Mouse (Mus musculus) E14TG2a.4 (cell line): ENCODE results near the gene 4930562C15Rik.

Experiments
- H3K27me3 ChIP-seq: 2 replicates; pipeline ENCODE4 v1.6.1; 2014; ENCODE audit warnings: low read length, control low read depth; ENCODE audit not compliant: insufficient read depth
- H3K36me3 ChIP-seq: 2 replicates; pipeline ENCODE4 v1.6.1; 2014; ENCODE audit warnings: low read length, control low read depth; ENCODE audit not compliant: insufficient read depth
- H3K4me1 ChIP-seq: replicated peaks from 2 replicates; pipeline ENCODE4 v1.6.1; 2014; ENCODE audit warnings: low read depth, low read length, control low read depth
- H3K4me3 ChIP-seq: replicated peaks from 2 replicates; pipeline ENCODE4 v1.5.1; 2014; ENCODE audit warnings: mild to moderate bottlenecking, low read length
- H3K9me3 ChIP-seq: 2 replicates; pipeline ENCODE4 v1.6.1; 2014; ENCODE audit warnings: low read length, control low read depth
- CTCF ChIP-seq: conservative IDR thresholded peaks from 2 replicates; pipeline ENCODE4 v1.5.1; 2014; ENCODE audit warnings: low read length
- NANOG ChIP-seq: IDR thresholded peaks from 2 replicates; pipeline ENCODE4 v1.6.1; 2014; ENCODE audit warnings: borderline replicate concordance, low read length, mixed read lengths
- POU5F1 ChIP-seq: IDR thresholded peaks from 2 replicates; pipeline ENCODE4 v1.6.1; 2014; ENCODE audit warnings: low read length, borderline replicate concordance

4930562C15Rik gene

GRCm38 (mm10) chr16:4880136-4880825 is 45.1 kb downstream of the 4930562C15Rik start, which contains the start of gene Ubald1:
Gene Ubald1, minus strand, starts transcription at chr16:4880315.
- Histone ChIP-seq H3K9me3 (no peaks in the 10 kb centered on the region), H3K27me3 (no peaks in the 10 kb centered on the region), H3K36me3 (peaks cover 39% of the 10 kb centered on the region), H3K4me1 (peaks cover 72% of the 10 kb centered on the region), H3K4me3 (peak within 1 kb of the TSS; percentile 94)
- no peak for TF ChIP-seq CTCF
- no peak for TF ChIP-seq POU5F1
- no peak for TF ChIP-seq NANOG

DNA sequence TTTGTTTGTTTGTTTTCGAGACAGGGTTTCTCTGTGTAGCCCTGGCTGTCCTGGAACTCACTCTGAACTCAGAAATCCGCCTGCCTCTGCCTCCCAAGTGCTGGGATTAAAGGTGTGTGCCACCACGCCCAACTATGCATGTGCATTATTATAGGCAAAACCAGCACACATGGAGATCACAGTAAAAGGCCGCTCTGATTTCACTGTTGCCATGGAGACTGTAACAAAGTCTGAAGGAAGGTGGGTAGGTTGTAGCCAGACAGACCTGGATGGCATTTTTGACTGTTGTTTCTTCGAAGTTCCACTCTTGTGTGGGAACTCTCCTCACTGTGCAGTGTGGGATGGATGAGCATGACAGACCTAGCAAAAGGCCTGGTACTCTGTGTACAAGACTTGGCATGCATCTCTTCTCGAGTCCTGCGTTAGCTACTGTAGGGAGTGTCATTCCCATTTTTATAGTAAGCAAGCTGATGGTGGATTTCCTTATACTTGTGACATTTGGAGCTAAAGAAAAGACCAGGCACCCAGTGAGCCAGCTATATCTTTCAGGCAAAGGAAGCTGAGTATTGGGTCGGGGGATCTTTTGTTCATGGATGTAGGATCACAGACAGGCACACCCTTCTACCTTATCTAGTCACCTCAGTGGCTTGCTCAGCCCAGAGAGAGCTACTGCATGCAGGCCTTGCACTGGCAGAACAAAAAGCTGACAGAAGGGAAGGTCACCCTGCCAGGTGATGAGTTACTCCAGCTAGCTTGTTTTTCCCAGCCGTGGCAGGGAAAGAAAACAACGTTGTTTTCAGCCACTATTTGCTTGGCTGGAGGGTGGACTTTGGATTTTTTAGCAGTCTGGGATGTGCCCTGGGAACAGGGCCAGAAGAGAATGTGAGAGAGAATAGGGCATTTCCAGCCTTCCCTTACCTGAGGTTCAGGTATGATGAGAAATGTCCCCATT is 46.5 kb downstream of the 4930562C15Rik start:
- no peaks in the 10 kb centered on the region for H3K9me3 ChIP-seq
- peak overlapping the region; percentile 86 for H3K4me3 ChIP-seq
- H3K36me3 ChIP-seq = peaks cover 25% of the 10 kb centered on the region
- TF ChIP-seq POU5F1 (no peak), NANOG (no peak), CTCF (no peak)
- no peaks in the 10 kb centered on the region for H3K27me3 ChIP-seq
- H3K4me1 ChIP-seq = peaks cover 61% of the 10 kb centered on the region

DNA sequence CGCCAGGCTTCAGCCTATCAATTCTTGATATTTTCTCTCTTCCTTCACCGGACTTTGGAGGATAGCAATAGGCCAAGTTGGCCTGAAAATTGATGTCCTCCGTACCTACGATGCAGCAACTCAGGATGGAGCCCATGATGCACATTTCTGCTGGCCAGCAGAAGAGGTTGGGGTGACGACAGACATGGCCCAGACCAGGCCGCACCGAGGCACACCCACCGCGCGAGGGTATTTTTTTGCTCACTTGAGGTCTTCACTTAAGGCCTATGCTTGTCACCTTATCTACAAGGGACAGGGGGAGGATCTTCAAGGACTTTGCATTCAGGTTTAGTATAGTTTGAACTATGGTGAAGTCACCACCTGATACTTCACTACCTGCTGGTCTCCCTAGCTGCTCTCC is 49.7 kb downstream of the 4930562C15Rik start:
- H3K4me1 ChIP-seq = peaks cover 71% of the 10 kb centered on the region
- H3K27me3 ChIP-seq = no peaks in the 10 kb centered on the region
- peak overlapping the region; percentile 77 for H3K4me3 ChIP-seq
- TF ChIP-seq POU5F1 (no peak), CTCF (no peak), NANOG (no peak)
- H3K9me3 ChIP-seq = no peaks in the 10 kb centered on the region
- peaks cover 16% of the 10 kb centered on the region for H3K36me3 ChIP-seq

GRCm38 (mm10) chr16:4885760-4886689 is 50.8 kb downstream of the 4930562C15Rik start, which contains the start of gene Mgrn1:
Gene Mgrn1, plus strand, starts transcription at chr16:4886249.
- Histone ChIP-seq H3K9me3 (no peaks in the 10 kb centered on the region), H3K36me3 (peaks cover 18% of the 10 kb centered on the region), H3K4me3 (peak within 1 kb of the TSS; percentile 94), H3K4me1 (peaks cover 79% of the 10 kb centered on the region), H3K27me3 (no peaks in the 10 kb centered on the region)
- TF ChIP-seq NANOG (no peak), CTCF (no peak), POU5F1 (no peak)

- Histone ChIP-seq H3K36me3 (peaks cover 23% of the 10 kb centered on the region), H3K27me3 (no peaks in the 10 kb centered on the region), H3K9me3 (no peaks in the 10 kb centered on the region), H3K4me1 (peaks cover 73% of the 10 kb centered on the region), H3K4me3 (peak overlapping the region; percentile 94)
- TF ChIP-seq CTCF (no peak), POU5F1 (no peak), NANOG (no peak)
Measured at GRCm38 (mm10) chr16:4886690-4887020, 51.4 kb downstream of the 4930562C15Rik start.

DNA sequence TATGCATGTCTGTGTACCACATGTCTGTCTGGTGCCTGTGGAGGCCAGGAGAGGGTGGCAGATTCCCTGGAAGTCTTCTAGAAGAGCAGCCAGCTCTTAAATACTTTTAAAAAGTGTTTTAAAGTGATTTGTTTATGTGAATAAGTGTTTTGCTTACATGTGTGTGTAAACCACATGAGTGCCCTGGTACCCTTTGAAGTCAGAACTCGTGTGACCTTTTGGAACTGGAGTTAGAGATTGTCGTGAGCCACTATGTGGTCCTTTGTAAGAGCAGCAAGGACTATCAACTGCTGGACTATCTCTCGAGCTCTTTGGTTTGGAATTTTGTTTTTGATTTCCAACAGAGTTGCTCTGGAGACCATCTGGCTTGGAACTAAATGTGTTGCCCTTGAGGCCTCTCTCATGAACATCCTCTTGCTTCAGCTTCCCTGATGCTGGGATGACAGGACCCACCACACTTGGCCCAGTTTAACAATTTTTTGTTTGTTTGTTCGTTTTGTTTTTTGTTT is 55.0 kb downstream of the 4930562C15Rik start:
- Histone ChIP-seq H3K27me3 (no peaks in the 10 kb centered on the region), H3K4me1 (peaks cover 75% of the 10 kb centered on the region), H3K4me3 (no peak overlapping the region), H3K9me3 (no peaks in the 10 kb centered on the region), H3K36me3 (peaks cover 15% of the 10 kb centered on the region)
- TF ChIP-seq POU5F1 = no peak
- TF ChIP-seq CTCF = no peak
- TF ChIP-seq NANOG = no peak

GRCm38 (mm10) chr16:4892171-4892570 is 57.0 kb downstream of the 4930562C15Rik start:
- TF ChIP-seq CTCF (no peak), POU5F1 (no peak), NANOG (no peak)
- Histone ChIP-seq H3K36me3 (peaks cover 15% of the 10 kb centered on the region), H3K4me1 (peaks cover 83% of the 10 kb centered on the region), H3K9me3 (no peaks in the 10 kb centered on the region), H3K27me3 (no peaks in the 10 kb centered on the region), H3K4me3 (no peak overlapping the region)
